Mouse (Mus musculus) G1E (cell line): ENCODE data around the gene Map2k7. TPM values are rescaled to one million over a fixed set of nuclear protein-coding genes. Genes with fewer than 3 reads are reported as not detected.

ENCODE experiments used
- ATAC-seq: 2 replicates; pipeline ENCODE4 v1.8.0; 2016; ENCODE audit warnings: mild to moderate bottlenecking; ENCODE audit not compliant: insufficient number of reproducible peaks, poor library complexity, low FRiP score, severe bottlenecking; ENCODE audit errors: extremely low read depth
- DNase-seq: peaks from one replicate; pipeline ENCODE4 v3.0.0; 2012; ENCODE audit warnings: low spot score
- H3K27me3 ChIP-seq: 2 replicates; pipeline ENCODE4 v1.6.1; 2012; ENCODE audit warnings: mild to moderate bottlenecking, low read length, inconsistent platforms; ENCODE audit not compliant: insufficient read depth
- H3K36me3 ChIP-seq: replicated peaks from 2 replicates; pipeline ENCODE3; 2012; ENCODE audit warnings: mild to moderate bottlenecking, inconsistent platforms
- H3K4me1 ChIP-seq: 2 replicates; pipeline ENCODE4 v1.6.1; 2012; ENCODE audit warnings: low read depth, low read length, inconsistent platforms, mixed read lengths; ENCODE audit not compliant: insufficient read depth
- H3K4me3 ChIP-seq: 2 replicates; pipeline ENCODE4 v1.5.1; 2012; ENCODE audit warnings: low read depth, mild to moderate bottlenecking, inconsistent platforms, low read length, moderate library complexity, mixed read lengths
- H3K9me3 ChIP-seq: replicated peaks from 2 replicates; pipeline ENCODE4 v1.6.1; 2012; ENCODE audit warnings: inconsistent platforms
- CTCF ChIP-seq: IDR thresholded peaks from 2 replicates; pipeline ENCODE4 v1.5.1; 2012; ENCODE audit warnings: low read depth, low read length, inconsistent platforms, mixed read lengths
- GATA1 ChIP-seq: IDR thresholded peaks from 2 replicates; pipeline ENCODE4 v1.6.1; 2012; ENCODE audit warnings: borderline replicate concordance, low read length, inconsistent platforms, mixed read lengths
- GATA2 ChIP-seq: IDR thresholded peaks from 2 replicates; pipeline ENCODE4 v1.6.1; 2012; ENCODE audit warnings: low read depth, low read length, inconsistent platforms, borderline replicate concordance
- POLR2AphosphoS5 ChIP-seq: IDR thresholded peaks from 2 replicates; pipeline ENCODE4 v1.6.1; 2012; ENCODE audit warnings: low read depth, low read length, inconsistent platforms; ENCODE audit not compliant: insufficient replicate concordance
- TAL1 ChIP-seq: conservative IDR thresholded peaks from 2 replicates; pipeline ENCODE4 v1.6.1; 2012; ENCODE audit warnings: low read depth, low read length, inconsistent platforms, mixed read lengths
- polyA plus RNA-seq: library from polyadenylated mRNA; stranded (reverse); fragments of >175 nt; gene quantifications from 2 replicates; pipeline ENCODE4 v1.2.3, GENCODE M21; 2012
- total RNA-seq, 2 experiments: library from RNA; stranded (forward) in 1 of 2; stranded (reverse) in 1 of 2; fragments of 200-1000 nt in 1 of 2; fragments of >200 nt in 1 of 2; fragmentation: Nextera tagmentation in 1 of 2; gene quantifications; 2 replicates each; pipeline ENCODE4 v1.2.3; 2014 to 2017

Map2k7 gene
- total and polyA plus RNA-seq, 3 experiments = 32.1 to 151 (median 35.3) TPM

DNA sequence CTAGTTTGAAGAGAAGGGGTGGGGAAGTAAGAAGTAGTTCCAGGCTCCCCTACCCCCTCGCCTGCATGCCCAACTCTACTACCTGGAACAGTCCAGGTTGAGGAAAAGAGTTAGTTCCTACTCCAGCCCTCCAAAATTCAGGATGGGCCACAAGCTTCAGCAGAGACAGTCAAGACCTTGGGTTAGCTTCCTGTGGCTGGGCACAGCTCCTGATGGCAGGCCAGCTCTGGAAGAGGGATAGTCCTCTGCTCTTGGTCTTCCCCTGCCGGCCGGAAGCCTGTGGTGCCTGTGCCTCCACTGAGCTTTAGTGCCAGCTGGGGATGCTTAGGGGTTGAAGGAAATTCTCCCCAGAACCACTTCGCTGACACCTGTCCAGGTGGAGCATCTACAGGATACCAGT is 12.2 kb upstream of the Map2k7 start:
- no peak for TF ChIP-seq POLR2AphosphoS5
- TF ChIP-seq CTCF = no peak
- TF ChIP-seq TAL1 = no peak
- no peak for TF ChIP-seq GATA1
- TF ChIP-seq GATA2 = no peak
- no peaks in the 10 kb centered on the region for H3K9me3 ChIP-seq
- DNase-seq (no peak), ATAC-seq (no peak)
- no peak overlapping the region for H3K4me3 ChIP-seq
- H3K4me1 ChIP-seq = peaks cover 2% of the 10 kb centered on the region; the same call in 1 of the 2 replicates
- peaks cover 56% of the 10 kb centered on the region for H3K27me3 ChIP-seq
- no peaks in the 10 kb centered on the region for H3K36me3 ChIP-seq

DNA sequence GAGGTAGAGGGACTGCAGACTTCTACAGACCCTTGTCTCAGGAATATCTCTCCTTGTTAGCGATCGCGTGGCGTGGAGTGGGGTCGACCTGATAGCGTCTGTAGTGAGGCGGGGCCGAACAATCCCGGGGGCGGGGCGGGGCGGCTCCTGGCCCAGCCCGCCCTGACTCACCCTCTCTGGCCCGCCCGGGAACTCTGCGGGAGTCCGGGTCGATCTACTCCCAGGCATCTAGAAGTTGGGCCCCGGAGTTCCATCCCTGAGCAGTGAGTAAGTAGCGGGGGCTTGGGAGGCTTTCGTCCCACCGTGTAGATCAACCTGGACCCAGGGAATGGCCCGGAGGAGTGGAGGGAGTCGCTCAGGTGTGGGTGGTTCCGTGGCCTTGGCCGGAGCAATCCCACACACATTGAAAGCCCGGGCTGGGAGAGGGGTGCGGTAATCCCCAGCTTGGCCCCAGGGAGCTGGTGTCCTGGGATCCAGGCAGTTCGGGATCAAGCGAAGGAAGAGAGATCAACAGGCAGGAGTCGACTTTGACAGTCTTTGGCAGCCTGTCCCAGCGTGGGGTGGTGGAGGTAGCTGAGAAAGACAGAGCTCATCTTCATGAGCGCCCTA is 11.7 kb upstream of the Map2k7 start, which contains the start of gene Lrrc8e:
Lrrc8e (plus strand) TSS at position 89 of the 609 bp plus-strand sequence.
- DNase-seq (no peak), ATAC-seq (no peak)
- peaks cover 2% of the 10 kb centered on the region; the same call in 1 of the 2 replicates for H3K4me1 ChIP-seq
- no peaks in the 10 kb centered on the region for H3K36me3 ChIP-seq
- TF ChIP-seq GATA2 (no peak), TAL1 (no peak), GATA1 (no peak), POLR2AphosphoS5 (no peak), CTCF (no peak)
- no peaks in the 10 kb centered on the region for H3K9me3 ChIP-seq
- no peak within 1 kb of the TSS; the same call in 1 of the 2 replicates for H3K4me3 ChIP-seq
- peaks cover 61% of the 10 kb centered on the region for H3K27me3 ChIP-seq

DNA sequence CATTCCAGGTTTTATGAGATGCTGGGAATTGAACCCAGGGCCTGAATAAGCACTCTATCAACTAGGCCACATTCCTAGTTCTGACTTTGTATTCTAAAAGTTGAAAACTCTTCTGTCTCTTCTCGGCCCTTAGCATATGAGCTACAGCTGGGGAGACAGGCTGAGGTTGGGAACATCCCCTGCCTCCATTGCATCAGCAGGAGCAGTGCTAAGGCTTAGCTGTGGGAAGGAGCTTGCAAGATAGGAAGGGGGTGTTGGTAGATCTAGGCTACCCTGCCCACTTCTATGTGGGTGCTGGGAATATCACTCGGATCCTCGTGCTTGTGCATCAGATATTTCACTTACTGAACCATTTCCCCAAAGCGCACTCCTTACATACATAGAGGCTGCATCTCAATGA is 10.6 kb upstream of the Map2k7 start:
- Histone ChIP-seq H3K9me3 (no peaks in the 10 kb centered on the region), H3K36me3 (no peaks in the 10 kb centered on the region), H3K4me1 (peaks cover 2% of the 10 kb centered on the region; the same call in 1 of the 2 replicates), H3K27me3 (peaks cover 62% of the 10 kb centered on the region), H3K4me3 (no peak overlapping the region)
- DNase-seq (no peak), ATAC-seq (no peak)
- TF ChIP-seq POLR2AphosphoS5 (no peak), GATA2 (no peak), GATA1 (no peak), CTCF (no peak), TAL1 (no peak)

DNA sequence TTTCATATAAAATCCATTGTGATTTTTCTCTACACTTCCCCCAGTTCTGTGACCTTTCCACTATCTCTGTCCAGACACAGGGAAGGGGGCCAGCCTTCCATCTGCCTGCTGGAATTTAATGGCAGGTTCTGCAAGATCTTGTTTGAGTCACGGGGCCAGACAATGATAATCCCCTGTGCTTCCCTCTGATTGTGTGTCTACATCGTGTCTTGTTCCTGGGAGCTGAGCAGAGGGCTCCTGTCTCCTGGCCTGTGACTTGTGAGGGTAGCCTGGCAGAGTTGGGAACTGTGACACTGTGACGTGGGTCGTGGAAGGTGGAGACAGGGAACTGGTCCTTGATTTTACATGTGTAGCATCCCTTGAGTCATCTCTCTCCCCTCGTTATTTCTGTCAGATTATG is 8.8 kb upstream of the Map2k7 start:
- Histone ChIP-seq H3K36me3 (no peaks in the 10 kb centered on the region), H3K9me3 (no peaks in the 10 kb centered on the region), H3K4me1 (peaks cover 2% of the 10 kb centered on the region; the same call in 1 of the 2 replicates), H3K4me3 (no peak overlapping the region), H3K27me3 (peaks cover 58% of the 10 kb centered on the region)
- ATAC-seq (no peak), DNase-seq (no peak)
- no peak for TF ChIP-seq TAL1
- no peak for TF ChIP-seq GATA2
- TF ChIP-seq GATA1 = no peak
- no peak for TF ChIP-seq CTCF
- TF ChIP-seq POLR2AphosphoS5 = no peak

DNA sequence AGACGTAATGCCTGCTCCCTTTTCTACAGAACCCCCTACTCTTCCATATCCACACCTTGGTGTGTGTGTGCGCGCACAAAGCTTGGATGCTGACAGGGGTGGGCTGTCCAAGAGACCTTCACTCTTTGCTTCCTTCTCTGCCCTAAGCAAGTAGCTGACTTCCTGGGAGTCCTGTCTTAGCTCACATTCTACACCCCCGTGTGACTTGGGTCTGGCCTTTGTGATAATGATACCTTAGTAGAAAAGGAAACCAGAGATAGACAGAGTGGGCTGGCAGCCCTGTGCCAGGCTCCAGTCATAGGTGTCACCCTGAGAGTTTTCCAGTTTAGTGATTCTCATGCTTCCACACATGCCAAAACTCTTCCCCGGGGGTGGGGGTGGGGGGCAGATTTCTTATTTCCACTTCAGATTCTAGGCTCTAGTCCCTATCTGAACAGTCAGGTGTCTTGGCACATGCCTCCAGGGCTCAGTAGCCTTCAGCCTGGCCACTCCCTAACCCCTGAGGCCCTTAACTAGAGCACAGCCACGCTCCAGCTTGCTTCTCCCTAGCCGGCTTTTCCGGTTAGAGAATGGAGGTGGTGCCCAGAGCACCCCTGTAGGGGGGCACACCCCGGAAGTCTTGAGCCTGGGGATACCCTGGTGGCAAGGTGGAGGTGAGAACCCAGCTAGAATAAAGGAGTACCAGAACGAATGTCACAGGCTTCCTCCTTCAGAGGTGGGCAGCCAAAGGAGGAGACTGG is 7.8 kb upstream of the Map2k7 start:
- DNase-seq (no peak), ATAC-seq (peak; percentile 8; the same call in 1 of the 2 replicates)
- Histone ChIP-seq H3K4me1 (peaks cover 2% of the 10 kb centered on the region; the same call in 1 of the 2 replicates), H3K36me3 (no peaks in the 10 kb centered on the region), H3K4me3 (no peak overlapping the region), H3K9me3 (no peaks in the 10 kb centered on the region), H3K27me3 (peaks cover 67% of the 10 kb centered on the region)
- TF ChIP-seq GATA2 = no peak
- TF ChIP-seq POLR2AphosphoS5 = no peak
- no peak for TF ChIP-seq GATA1
- TF ChIP-seq TAL1 = no peak

DNA sequence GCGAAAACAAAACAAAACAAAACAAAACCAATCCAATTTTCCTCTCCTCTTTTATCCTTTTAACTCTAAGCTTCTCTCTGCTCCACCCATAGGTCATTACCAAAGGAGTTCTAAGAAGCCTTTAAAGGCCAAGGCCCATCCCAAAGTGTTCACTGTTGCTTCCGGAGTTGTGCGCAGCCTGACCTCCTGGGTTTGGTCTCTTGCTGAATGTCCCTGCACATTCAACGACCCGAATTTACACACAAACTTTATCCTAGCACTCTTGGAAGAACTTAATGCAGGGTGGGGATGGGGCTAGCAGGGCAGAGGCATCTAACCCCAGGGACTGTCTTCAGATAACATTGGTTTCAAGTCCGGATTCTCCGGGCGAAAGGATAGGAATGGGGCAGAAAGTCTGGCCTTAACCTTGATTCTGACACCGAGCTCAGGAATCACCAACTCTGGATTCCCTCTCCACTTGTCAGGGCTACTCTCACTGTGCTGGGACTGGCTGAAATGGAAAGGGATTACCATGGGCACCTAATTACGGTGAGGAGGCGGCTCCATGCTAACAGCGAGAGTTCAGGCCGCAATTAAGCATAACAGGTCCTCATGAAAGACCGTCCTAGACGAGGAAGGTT is 616 bp upstream of the Map2k7 start:
- Histone ChIP-seq H3K4me3 (peak overlapping the region; percentile 91), H3K9me3 (no peaks in the 10 kb centered on the region), H3K27me3 (peaks cover 25% of the 10 kb centered on the region), H3K36me3 (peaks cover 34% of the 10 kb centered on the region), H3K4me1 (peaks cover 34% of the 10 kb centered on the region)
- TF ChIP-seq GATA1 = no peak
- ATAC-seq = no peak; the same call in 1 of the 2 replicates
- peak; percentile 32 for DNase-seq
